Mouse (Mus musculus) cerebellum, adult 2 months (tissue): ENCODE data around the gene Ntpcr. TPM values are rescaled to one million over a fixed set of nuclear protein-coding genes. Genes with fewer than 3 reads are reported as not detected.

Source experiments
- DNase-seq, 2 experiments: peaks; one replicate each; pipeline ENCODE4 v3.0.0; 2021
- H3K27ac ChIP-seq: fragments of 200-500 bp; 2 replicates; pipeline ENCODE4 v1.5.1; 2012; ENCODE audit warnings: low read length, control low read depth, inconsistent platforms; ENCODE audit not compliant: insufficient read depth
- H3K27me3 ChIP-seq: fragments of 200-500 bp; 2 replicates; pipeline ENCODE4 v1.6.1; 2012; ENCODE audit warnings: inconsistent platforms, mild to moderate bottlenecking, low read length, moderate library complexity; ENCODE audit not compliant: control insufficient read depth, insufficient read depth
- H3K4me1 ChIP-seq: fragments of 200-500 bp; 2 replicates; pipeline ENCODE4 v1.6.1; 2011; ENCODE audit warnings: low read length; ENCODE audit not compliant: control insufficient read depth, insufficient read depth
- H3K4me3 ChIP-seq: fragments of 200-500 bp; replicated peaks from 2 replicates; pipeline ENCODE3; 2011; ENCODE audit warnings: mild to moderate bottlenecking, low read depth, low read length, control low read depth; ENCODE audit not compliant: insufficient read depth
- CTCF ChIP-seq: fragments of 200-500 bp; IDR thresholded peaks from 2 replicates; pipeline ENCODE4 v1.5.1; 2011; ENCODE audit warnings: low read depth, mild to moderate bottlenecking, control low read depth, low read length, moderate library complexity, borderline replicate concordance; ENCODE audit not compliant: insufficient read depth
- POLR2A ChIP-seq: fragments of 200-500 bp; IDR thresholded peaks from 2 replicates; pipeline ENCODE4 v1.6.1; 2011; ENCODE audit warnings: low read length, control low read depth, borderline replicate concordance; ENCODE audit not compliant: insufficient read depth
- WGBS: fragments of 180-500 bp; shearing (Covaris S2); methylation state at CpG from one replicate; pipeline ENCODE4 v1.1.7; 2018; 5-methylcytosine and 5-hydroxymethylcytosine counted together
- polyA plus RNA-seq: library from polyadenylated mRNA; depleted of rRNA; stranded (reverse); fragments of >200 nt; gene quantifications from 2 replicates; pipeline ENCODE4 v1.2.3, GENCODE M21; 2012

The Ntpcr gene
- polyA plus RNA-seq, 1 experiment = 46.1 TPM

GRCm38 (mm10) chr8:125747390-125747789 is 17.6 kb downstream of the Ntpcr start:
- WGBS = 62% methylated on average over 8 of the region's 8 CpGs
- no peaks in the 10 kb centered on the region for H3K4me1 ChIP-seq
- H3K4me3 ChIP-seq = no peak overlapping the region
- no peak for DNase-seq
- TF ChIP-seq CTCF (no peak), POLR2A (no peak)
- no peak overlapping the region for H3K27ac ChIP-seq
- no peaks in the 10 kb centered on the region for H3K27me3 ChIP-seq

GRCm38 (mm10) chr8:125750846-125751245 is 21.1 kb downstream of the Ntpcr start:
- DNase-seq = no peak
- Histone ChIP-seq H3K27me3 (no peaks in the 10 kb centered on the region), H3K4me1 (peaks cover 3% of the 10 kb centered on the region), H3K4me3 (no peak overlapping the region), H3K27ac (no peak overlapping the region)
- no peak for TF ChIP-seq CTCF
- TF ChIP-seq POLR2A = no peak
- 55% methylated on average over 8 of the region's 8 CpGs for WGBS

DNA sequence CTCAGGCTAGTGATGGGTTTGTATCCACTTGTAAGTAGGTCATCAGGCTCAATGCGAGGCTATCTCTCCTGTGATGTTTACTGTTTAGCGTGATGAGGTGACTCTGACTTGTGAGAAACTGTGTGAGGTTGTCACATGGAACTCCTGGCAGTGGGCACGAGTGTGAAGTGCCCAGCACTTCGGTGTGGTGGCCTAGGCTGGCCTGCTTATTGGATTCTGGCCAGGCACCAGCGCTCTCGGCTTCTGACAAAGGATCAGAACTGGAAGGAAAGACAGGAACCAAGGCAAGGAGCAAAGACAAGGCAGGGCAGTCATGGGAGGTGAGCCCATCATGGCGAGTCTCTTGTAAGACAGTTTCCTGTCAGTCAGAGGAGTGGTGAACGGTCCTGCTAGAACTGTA is 26.1 kb downstream of the Ntpcr start:
- peak; percentile 44 for DNase-seq
- Histone ChIP-seq H3K4me1 (peaks cover 17% of the 10 kb centered on the region), H3K27ac (no peak overlapping the region), H3K4me3 (no peak overlapping the region), H3K27me3 (no peaks in the 10 kb centered on the region)
- TF ChIP-seq CTCF (no peak), POLR2A (no peak)
- WGBS = 29% methylated on average over 8 of the region's 8 CpGs

DNA sequence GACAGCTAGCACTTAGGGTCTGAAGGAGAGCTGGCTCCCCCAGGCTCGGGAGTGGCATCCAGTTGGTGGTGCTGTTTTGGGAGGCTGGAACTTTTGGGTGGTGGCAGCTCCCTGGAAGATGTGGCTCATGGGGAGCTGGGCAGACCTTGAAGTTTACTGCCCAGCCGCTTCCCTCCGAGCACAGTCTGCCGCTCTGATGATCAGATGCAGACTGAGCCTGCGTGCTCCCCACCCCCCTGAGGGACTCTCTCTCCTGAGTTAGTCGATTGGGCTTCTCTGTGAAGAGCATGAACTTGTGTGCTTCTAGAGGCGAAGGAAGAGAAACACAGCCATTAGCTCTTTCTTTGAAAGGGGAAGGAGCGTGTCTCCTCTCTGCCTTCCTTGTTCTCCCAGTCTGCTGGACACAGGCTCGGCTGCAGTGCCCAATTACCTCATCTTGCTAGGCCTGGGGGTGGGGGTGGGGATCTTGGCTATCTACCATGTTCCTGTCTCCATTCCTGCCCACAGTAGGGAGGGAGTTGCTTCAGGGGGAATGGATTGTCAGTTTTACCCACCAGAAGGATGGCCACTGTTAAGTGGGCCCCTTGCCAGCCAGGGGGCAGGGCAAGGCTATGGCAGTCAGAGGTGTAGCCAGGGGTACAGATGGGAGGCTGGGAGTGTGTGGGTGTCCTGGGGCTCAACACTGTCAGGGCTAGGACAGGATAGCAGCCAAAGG is 26.8 kb downstream of the Ntpcr start:
- WGBS = 19% methylated on average over 9 of the region's 9 CpGs
- no peaks in the 10 kb centered on the region for H3K27me3 ChIP-seq
- peaks cover 17% of the 10 kb centered on the region for H3K4me1 ChIP-seq
- peak; percentile 63 to 70 for DNase-seq
- no peak for TF ChIP-seq POLR2A
- TF ChIP-seq CTCF = no peak
- peak overlapping the region; percentile 54 for H3K27ac ChIP-seq
- no peak overlapping the region for H3K4me3 ChIP-seq

- peaks cover 17% of the 10 kb centered on the region for H3K4me1 ChIP-seq
- H3K27me3 ChIP-seq = no peaks in the 10 kb centered on the region
- no peak for TF ChIP-seq POLR2A
- TF ChIP-seq CTCF = no peak
- no peak for DNase-seq
- H3K27ac ChIP-seq = peak overlapping the region; percentile 54
- no peak overlapping the region for H3K4me3 ChIP-seq
- WGBS = 27% methylated on average over 1 of the region's 1 CpGs
Measured at GRCm38 (mm10) chr8:125757106-125757496, 27.3 kb downstream of the Ntpcr start.

DNA sequence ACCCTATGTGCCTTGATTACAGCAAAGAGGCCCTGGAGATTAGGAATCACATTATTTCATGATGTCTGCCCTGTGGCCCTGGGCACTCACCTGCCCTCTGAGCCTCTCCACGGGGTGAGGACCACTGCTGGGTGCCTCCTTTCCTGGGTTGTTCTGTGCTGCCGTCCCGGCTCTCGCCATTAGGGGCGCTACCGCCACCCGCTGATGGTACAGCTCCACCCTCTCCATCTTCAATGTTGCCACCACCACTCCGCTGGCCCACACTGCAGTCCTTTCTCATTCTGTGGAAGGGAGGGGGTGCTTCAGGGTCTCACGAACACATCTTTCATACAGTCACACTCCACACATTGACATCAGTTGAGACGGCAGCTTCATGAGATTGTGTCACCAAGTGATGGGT is 29.3 kb downstream of the Ntpcr start:
- Histone ChIP-seq H3K4me1 (peaks cover 17% of the 10 kb centered on the region), H3K27me3 (no peaks in the 10 kb centered on the region), H3K4me3 (no peak overlapping the region), H3K27ac (no peak overlapping the region)
- TF ChIP-seq CTCF = peak; percentile 33; the same call in 1 of the 2 replicates
- no peak for TF ChIP-seq POLR2A
- DNase-seq = peak in 1 of 2 experiments; percentile 34
- 60% methylated on average over 10 of the region's 10 CpGs for WGBS

GRCm38 (mm10) chr8:125763066-125763786 is 33.5 kb downstream of the Ntpcr start:
- Histone ChIP-seq H3K4me3 (no peak overlapping the region), H3K27ac (no peak overlapping the region), H3K27me3 (no peaks in the 10 kb centered on the region), H3K4me1 (no peaks in the 10 kb centered on the region)
- no peak for DNase-seq
- TF ChIP-seq POLR2A (no peak), CTCF (no peak)
- 94% methylated on average over 16 of the region's 16 CpGs for WGBS

DNA sequence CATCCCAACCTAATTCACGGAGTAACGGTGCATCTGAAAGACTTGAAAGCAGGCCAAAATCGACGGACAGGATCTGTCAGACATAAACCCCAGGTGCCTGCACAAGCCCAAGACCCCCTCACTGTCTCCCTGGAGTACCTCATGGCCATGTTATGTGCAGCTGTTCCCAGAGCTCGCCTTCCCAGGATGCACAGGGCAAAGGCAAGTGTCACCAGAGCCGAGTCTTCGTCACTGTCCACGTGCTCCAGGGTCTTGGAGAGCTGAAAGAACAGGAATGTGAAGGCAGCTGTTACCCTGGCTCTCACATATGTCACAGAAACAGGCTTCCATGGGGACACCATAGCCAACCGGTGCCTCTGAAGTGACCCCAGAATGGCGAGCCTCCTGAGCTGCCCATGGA is 38.3 kb downstream of the Ntpcr start:
- H3K27me3 ChIP-seq = no peaks in the 10 kb centered on the region
- no peak for TF ChIP-seq POLR2A
- TF ChIP-seq CTCF = no peak
- H3K4me3 ChIP-seq = no peak overlapping the region
- H3K27ac ChIP-seq = no peak overlapping the region
- no peaks in the 10 kb centered on the region for H3K4me1 ChIP-seq
- WGBS = 54% methylated on average over 10 of the region's 10 CpGs
- no peak for DNase-seq
